Mouse (Mus musculus) kidney, adult 2 months (tissue): Measurements from ENCODE around the gene D630045J12Rik. TPM values are rescaled to one million over a fixed set of nuclear protein-coding genes. Genes with fewer than 3 reads are reported as not detected.

Source experiments
- DNase-seq: peaks from one replicate; pipeline ENCODE4 v3.0.0; 2021
- H3K27ac ChIP-seq: fragments of 200-500 bp; 2 replicates; pipeline ENCODE4 v1.5.1; 2012; ENCODE audit warnings: low read depth, low read length, control low read depth, inconsistent platforms; ENCODE audit not compliant: insufficient read depth
- H3K27me3 ChIP-seq: fragments of 200-500 bp; replicated peaks from 2 replicates; pipeline ENCODE4 v1.6.1; 2012; ENCODE audit warnings: mild to moderate bottlenecking, moderate library complexity, low read length, inconsistent platforms; ENCODE audit not compliant: control insufficient read depth, insufficient read depth
- H3K36me3 ChIP-seq: fragments of 200-500 bp; 2 replicates; pipeline ENCODE4 v1.6.1; 2012; ENCODE audit warnings: mild to moderate bottlenecking, moderate library complexity, low read length, inconsistent platforms; ENCODE audit not compliant: control insufficient read depth, insufficient read depth
- H3K4me1 ChIP-seq: fragments of 200-500 bp; 2 replicates; pipeline ENCODE4 v1.6.1; 2011; ENCODE audit warnings: low read length; ENCODE audit not compliant: control insufficient read depth, insufficient read depth
- H3K4me3 ChIP-seq: fragments of 200-500 bp; 2 replicates; pipeline ENCODE4 v1.5.1; 2011; ENCODE audit warnings: mild to moderate bottlenecking, low read depth, low read length, control low read depth; ENCODE audit not compliant: insufficient read depth
- CTCF ChIP-seq: fragments of 200-500 bp; conservative IDR thresholded peaks from 2 replicates; pipeline ENCODE4 v1.5.1; 2011; ENCODE audit warnings: low read depth, mild to moderate bottlenecking, control low read depth, low read length, moderate library complexity, mixed read lengths; ENCODE audit not compliant: insufficient read depth, insufficient read length
- POLR2A ChIP-seq: fragments of 200-500 bp; IDR thresholded peaks from one replicate; pipeline ENCODE4 v1.6.1; 2011; ENCODE audit warnings: low read depth, low read length, control low read depth
- WGBS: fragments of 180-500 bp; shearing (Covaris S2); methylation state at CpG from one replicate; pipeline ENCODE4 v1.1.7; 2018; 5-methylcytosine and 5-hydroxymethylcytosine counted together
- polyA plus RNA-seq: library from polyadenylated mRNA; depleted of rRNA; stranded (reverse); fragments of >200 nt; gene quantifications from 2 replicates; pipeline ENCODE4 v1.2.3, GENCODE M21; 2012; rRNA removed

The D630045J12Rik gene
- polyA plus RNA-seq, result 31.1 and 37.5 TPM in 2 replicates

GRCm38 (mm10) chr6:38253736-38254641 lies at the start of gene D630045J12Rik:
Gene D630045J12Rik, minus strand, starts transcription at chr6:38254009.
- peak; percentile 88 for DNase-seq
- peak within 1 kb of the TSS; percentile 57 for H3K27ac ChIP-seq
- H3K4me3 ChIP-seq, result peak within 1 kb of the TSS; percentile 60
- H3K27me3 ChIP-seq, result no peaks in the 10 kb centered on the region
- under 1% methylated on average over 108 of the region's 118 CpGs for WGBS
- H3K36me3 ChIP-seq, result no peaks in the 10 kb centered on the region
- TF ChIP-seq CTCF (peak; percentile 30), POLR2A (no peak)
- H3K4me1 ChIP-seq, result peaks cover 25% of the 10 kb centered on the region; the same call in 1 of the 2 replicates

GRCm38 (mm10) chr6:38298761-38299401 lies 45.1 kb upstream of the D630045J12Rik start, which contains the start of gene Zc3hav1l:
Gene Zc3hav1l, minus strand, starts transcription at chr6:38299259.
- DNase-seq, result peak; percentile 66
- Histone ChIP-seq H3K36me3 (no peaks in the 10 kb centered on the region), H3K27me3 (no peaks in the 10 kb centered on the region), H3K4me3 (peak within 1 kb of the TSS; percentile 94), H3K4me1 (no peaks in the 10 kb centered on the region), H3K27ac (no peak within 1 kb of the TSS)
- no peak for TF ChIP-seq POLR2A
- TF ChIP-seq CTCF, result no peak
- WGBS, result under 1% methylated on average over 69 of the region's 70 CpGs

- H3K36me3 ChIP-seq, result no peaks in the 10 kb centered on the region
- WGBS, result 4% methylated on average over 10 of the region's 10 CpGs
- H3K4me3 ChIP-seq, result peak overlapping the region; percentile 94
- no peaks in the 10 kb centered on the region for H3K4me1 ChIP-seq
- H3K27ac ChIP-seq, result no peak overlapping the region
- TF ChIP-seq POLR2A (no peak), CTCF (no peak)
- no peak for DNase-seq
- no peaks in the 10 kb centered on the region for H3K27me3 ChIP-seq
Observed at GRCm38 (mm10) chr6:38298246-38298635, 44.4 kb upstream of the D630045J12Rik start.

GRCm38 (mm10) chr6:38297580-38298245 lies 43.9 kb upstream of the D630045J12Rik start:
- H3K27ac ChIP-seq, result no peak overlapping the region
- no peak for DNase-seq
- no peak for TF ChIP-seq POLR2A
- TF ChIP-seq CTCF, result no peak
- H3K36me3 ChIP-seq, result no peaks in the 10 kb centered on the region
- no peaks in the 10 kb centered on the region for H3K27me3 ChIP-seq
- H3K4me1 ChIP-seq, result no peaks in the 10 kb centered on the region
- no peak overlapping the region for H3K4me3 ChIP-seq
- WGBS, result 62% methylated on average over 12 of the region's 12 CpGs

GRCm38 (mm10) chr6:38293708-38294107 lies 39.9 kb upstream of the D630045J12Rik start:
- no peak for TF ChIP-seq POLR2A
- TF ChIP-seq CTCF, result no peak
- H3K4me1 ChIP-seq, result no peaks in the 10 kb centered on the region
- no peak overlapping the region for H3K27ac ChIP-seq
- no peaks in the 10 kb centered on the region for H3K27me3 ChIP-seq
- no peaks in the 10 kb centered on the region for H3K36me3 ChIP-seq
- 90% methylated on average over 3 of the region's 3 CpGs for WGBS
- no peak overlapping the region for H3K4me3 ChIP-seq
- no peak for DNase-seq

- H3K36me3 ChIP-seq, result no peaks in the 10 kb centered on the region
- no peak overlapping the region for H3K27ac ChIP-seq
- no peak overlapping the region for H3K4me3 ChIP-seq
- H3K4me1 ChIP-seq, result no peaks in the 10 kb centered on the region
- no peaks in the 10 kb centered on the region for H3K27me3 ChIP-seq
- WGBS, result 77% methylated on average over 11 of the region's 11 CpGs
- DNase-seq, result no peak
- TF ChIP-seq POLR2A, result no peak
- no peak for TF ChIP-seq CTCF
Observed at GRCm38 (mm10) chr6:38292871-38293646, 39.2 kb upstream of the D630045J12Rik start.
